In genomic region chr2:11034178-11034577, GRCm38 (mm10) we compare ENCODE assay signal across 22 mouse cellular contexts.
DNase-seq lines count a peak whose midpoint lies in the region; ATAC-seq and TF ChIP-seq lines count a peak whose summit lies in the region.
"Had no signal": no experiment of that assay in that cellular context is flagged by ENCODE, and none has a peak within 500 bp of the region (broad histone marks: within the 10 kb centered on the region; RNA-seq: fewer than 3 reads in every experiment).

No protein-coding gene starts in this region.

- ATAC-seq in hindbrain, embryonic 13.5 days (ENCODE audit: low FRiP score) = peak; percentile 54; the same call in 1 of the 2 replicates
- peak; percentile 81 for ATAC-seq in forebrain, embryonic 14.5 days
- peak; percentile 70; the same call in 1 of the 2 replicates for ATAC-seq in hindbrain, embryonic 16.5 days
- no peak for ATAC-seq in midbrain, postnatal 0 days (ENCODE audit: low FRiP score)
- ATAC-seq: intestine, postnatal 0 days had no signal

- H3K36me3 ChIP-seq in hindbrain, embryonic 13.5 days = no peaks in the 10 kb centered on the region
- no peaks in the 10 kb centered on the region for H3K36me3 ChIP-seq in hindbrain, embryonic 10.5 days
- no peaks in the 10 kb centered on the region for H3K36me3 ChIP-seq in forebrain, embryonic 14.5 days (ENCODE audit: control insufficient read depth, insufficient read depth, low read length)
- no peaks in the 10 kb centered on the region for H3K36me3 ChIP-seq in hindbrain, embryonic 16.5 days (ENCODE audit: control insufficient read depth, insufficient read depth, low read length)
- H3K36me3 ChIP-seq in midbrain, postnatal 0 days (ENCODE audit: insufficient read depth, low read length) = no peaks in the 10 kb centered on the region
- H3K36me3 ChIP-seq: embryonic facial prominence, embryonic 13.5 days; heart, embryonic 13.5 days; limb, embryonic 13.5 days; liver, embryonic 13.5 days; neural tube, embryonic 13.5 days had no signal

- no peaks in the 10 kb centered on the region for H3K9me3 ChIP-seq in hindbrain, embryonic 13.5 days
- H3K9me3 ChIP-seq in hindbrain, embryonic 10.5 days = no peaks in the 10 kb centered on the region
- no peaks in the 10 kb centered on the region for H3K9me3 ChIP-seq in forebrain, embryonic 14.5 days (replicated peaks; ENCODE audit: control insufficient read depth, low read length)
- no peaks in the 10 kb centered on the region for H3K9me3 ChIP-seq in hindbrain, embryonic 16.5 days (ENCODE audit: control insufficient read depth, low read length)
- no peaks in the 10 kb centered on the region for H3K9me3 ChIP-seq in midbrain, postnatal 0 days (ENCODE audit: low read length)
- H3K9me3 ChIP-seq: embryonic facial prominence, embryonic 13.5 days; heart, embryonic 13.5 days; limb, embryonic 13.5 days; liver, embryonic 13.5 days; neural tube, embryonic 13.5 days had no signal

- intact Hi-C loops in heart, postnatal 36 days (cut with DNase I) = loop anchor here (5.0 kb wide), 1 partner anchor 167 kb away; no protein-coding TSS in a partner anchor

- no peak for DNase-seq in hindbrain, embryonic 10.5 days (ENCODE audit: low spot score)
- DNase-seq in forebrain, embryonic 14.5 days (ENCODE audit: low spot score) = peak; percentile 70
- peak; percentile 60 for DNase-seq in midbrain, postnatal 0 days (ENCODE audit: low spot score)
- no peak for DNase-seq in heart, postnatal 36 days
- no peak for DNase-seq in layer of hippocampus, adult 11-12 months (ENCODE audit: low spot score)
- DNase-seq in left cerebral cortex, adult 9 months (ENCODE audit: low spot score in 2 of 2) = no peak
- DNase-seq: cerebellum, adult 11 months; cerebellum, postnatal 14 days; gastrocnemius, postnatal 14 days; heart, adult 18-20 months; liver, embryonic 13.5 days; lung, embryonic 14.5 days; lung, postnatal 36 days; thymus, postnatal 4 days had no signal

- H3K4me1 ChIP-seq in hindbrain, embryonic 13.5 days (replicated peaks) = peaks cover 11% of the 10 kb centered on the region; the same call in 1 of the 2 replicates
- no peaks in the 10 kb centered on the region for H3K4me1 ChIP-seq in hindbrain, embryonic 10.5 days (replicated peaks)
- H3K4me1 ChIP-seq in forebrain, embryonic 14.5 days (ENCODE audit: control insufficient read depth, insufficient read depth, low read length) = peaks cover 6% of the 10 kb centered on the region; the same call in 1 of the 2 replicates
- no peaks in the 10 kb centered on the region; the same call in 1 of the 2 replicates for H3K4me1 ChIP-seq in hindbrain, embryonic 16.5 days (ENCODE audit: control insufficient read depth, insufficient read depth, low read depth, low read length)
- H3K4me1 ChIP-seq in midbrain, postnatal 0 days (ENCODE audit: insufficient read depth, low read length) = no peaks in the 10 kb centered on the region
- H3K4me1 ChIP-seq: embryonic facial prominence, embryonic 13.5 days; heart, embryonic 13.5 days; limb, embryonic 13.5 days; liver, embryonic 13.5 days had no signal

- H3K9ac ChIP-seq in hindbrain, embryonic 13.5 days = no peak overlapping the region
- no peak overlapping the region for H3K9ac ChIP-seq in forebrain, embryonic 14.5 days (ENCODE audit: low read length)
- H3K9ac ChIP-seq in hindbrain, embryonic 16.5 days (ENCODE audit: low read depth, low read length) = no peak overlapping the region
- H3K9ac ChIP-seq in midbrain, postnatal 0 days (replicated peaks; ENCODE audit: low read length, poor library complexity, severe bottlenecking) = no peak overlapping the region
- H3K9ac ChIP-seq: embryonic facial prominence, embryonic 13.5 days; heart, embryonic 13.5 days; limb, embryonic 13.5 days; liver, embryonic 13.5 days; lung, embryonic 14.5 days; neural tube, embryonic 13.5 days had no signal

- H3K27me3 ChIP-seq in hindbrain, embryonic 13.5 days = peaks cover 11% of the 10 kb centered on the region
- H3K27me3 ChIP-seq in hindbrain, embryonic 10.5 days (ENCODE audit: insufficient read depth, poor library complexity, severe bottlenecking) = no peaks in the 10 kb centered on the region
- H3K27me3 ChIP-seq in forebrain, embryonic 14.5 days (replicated peaks; ENCODE audit: control insufficient read depth, insufficient read depth, low read length) = no peaks in the 10 kb centered on the region
- no peaks in the 10 kb centered on the region for H3K27me3 ChIP-seq in hindbrain, embryonic 16.5 days (replicated peaks; ENCODE audit: control insufficient read depth, insufficient read depth, low read length)
- H3K27me3 ChIP-seq in midbrain, postnatal 0 days (ENCODE audit: insufficient read depth, low read length) = no peaks in the 10 kb centered on the region
- H3K27me3 ChIP-seq: heart, embryonic 13.5 days; limb, embryonic 13.5 days; liver, embryonic 13.5 days had no signal

- H3K4me3 ChIP-seq in hindbrain, embryonic 13.5 days = no peak overlapping the region
- H3K4me3 ChIP-seq in hindbrain, embryonic 10.5 days = no peak overlapping the region
- no peak overlapping the region for H3K4me3 ChIP-seq in forebrain, embryonic 14.5 days (ENCODE audit: low read depth, low read length)
- no peak overlapping the region for H3K4me3 ChIP-seq in hindbrain, embryonic 16.5 days (ENCODE audit: low read length)
- no peak overlapping the region for H3K4me3 ChIP-seq in midbrain, postnatal 0 days (ENCODE audit: low read depth, low read length)
- H3K4me3 ChIP-seq: embryonic facial prominence, embryonic 13.5 days; heart, embryonic 13.5 days; limb, embryonic 13.5 days; liver, embryonic 13.5 days; neural tube, embryonic 13.5 days had no signal

- no peak for TF ChIP-seq CTCF in midbrain, postnatal 0 days (IDR thresholded peaks at IDR 0.05)

- no peak overlapping the region for H3K27ac ChIP-seq in hindbrain, embryonic 13.5 days
- H3K27ac ChIP-seq in hindbrain, embryonic 10.5 days = no peak overlapping the region
- no peak overlapping the region for H3K27ac ChIP-seq in forebrain, embryonic 14.5 days (ENCODE audit: low read depth, low read length)
- H3K27ac ChIP-seq in hindbrain, embryonic 16.5 days (ENCODE audit: low read depth, low read length) = no peak overlapping the region
- H3K27ac ChIP-seq in midbrain, postnatal 0 days (ENCODE audit: low read depth, low read length) = no peak overlapping the region
- H3K27ac ChIP-seq: embryonic facial prominence, embryonic 13.5 days; heart, embryonic 13.5 days; kidney, postnatal 0 days; limb, embryonic 13.5 days; liver, embryonic 13.5 days; neural tube, embryonic 13.5 days had no signal

- H3K4me2 ChIP-seq in hindbrain, embryonic 13.5 days = no peak overlapping the region
- no peak overlapping the region for H3K4me2 ChIP-seq in forebrain, embryonic 14.5 days (ENCODE audit: low read length)
- H3K4me2 ChIP-seq in hindbrain, embryonic 16.5 days (ENCODE audit: low read length) = no peak overlapping the region
- no peak overlapping the region for H3K4me2 ChIP-seq in midbrain, postnatal 0 days (ENCODE audit: low read depth, low read length, poor library complexity, severe bottlenecking)
- H3K4me2 ChIP-seq: embryonic facial prominence, embryonic 13.5 days; heart, embryonic 13.5 days; limb, embryonic 13.5 days; liver, embryonic 13.5 days; lung, embryonic 14.5 days; neural tube, embryonic 13.5 days had no signal

- 18% methylated on average over 1 of the region's 1 CpGs for WGBS in hindbrain, embryonic 13.5 days
- WGBS in hindbrain, embryonic 10.5 days = 30% methylated on average over 1 of the region's 1 CpGs
- WGBS in forebrain, embryonic 14.5 days = 7% methylated on average over 1 of the region's 1 CpGs
- WGBS in hindbrain, embryonic 16.5 days = 10% methylated on average over 1 of the region's 1 CpGs
- 7% methylated on average over 1 of the region's 1 CpGs for WGBS in midbrain, postnatal 0 days

Comparison
In these comparisons a context has a peak if more than half of its experiments do, and no peak if none do; other contexts are left out.
1. DNase-seq: peak in forebrain, embryonic 14.5 days (single experiment) and midbrain, postnatal 0 days (single experiment); none in hindbrain, embryonic 10.5 days (single experiment), heart, postnatal 36 days (0 of 2), layer of hippocampus, adult 11-12 months (single experiment) and left cerebral cortex, adult 9 months (0 of 2).